In the genomic region with DNA sequence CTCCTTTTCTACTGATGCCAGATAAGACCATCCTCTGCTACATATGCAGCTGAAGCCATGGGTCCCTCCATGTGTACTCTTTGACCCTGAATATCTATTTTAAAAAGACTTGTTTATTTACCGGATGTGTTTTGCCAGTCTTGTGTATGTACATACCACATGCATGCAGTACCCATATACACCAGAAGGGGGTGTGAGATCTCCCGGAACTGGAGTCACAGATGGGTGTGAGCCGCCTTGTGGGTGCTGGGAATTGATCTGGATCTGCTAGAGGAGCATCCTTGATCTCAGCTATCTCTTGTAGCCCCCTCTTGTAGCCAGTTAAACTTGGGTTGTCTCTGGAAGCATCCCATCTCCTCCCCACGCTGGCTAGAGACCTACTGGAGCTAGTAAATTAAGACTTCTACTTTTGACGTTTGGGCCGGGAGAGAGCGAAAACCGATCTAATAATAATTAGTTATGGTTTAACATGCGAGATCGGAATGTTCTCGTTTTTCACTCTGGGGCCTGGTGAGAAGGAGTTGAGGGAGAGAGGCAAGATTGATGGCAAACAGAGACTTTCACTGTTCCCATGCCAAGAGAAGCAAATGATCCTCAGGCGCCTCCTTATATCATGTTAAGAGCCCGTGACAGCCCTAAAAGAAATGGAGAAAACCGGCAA, we compare ENCODE assay signal across 8 mouse cellular contexts.
DNase-seq lines count a peak whose midpoint lies in the region; ATAC-seq and TF ChIP-seq lines count a peak whose summit lies in the region.

No protein-coding gene starts in this region.

- TF ChIP-seq POLR2A in testis, adult 2 months (IDR thresholded peaks at IDR 0.05; ENCODE audit: control insufficient read depth, low read depth, low read length) = no peak

- DNase-seq in embryonic facial prominence, embryonic 11.5 days (ENCODE audit: low spot score) = peak; percentile 36
- DNase-seq in embryonic facial prominence, embryonic 10.5 days (ENCODE audit: low spot score) = no peak
- peak; percentile 25 for DNase-seq in ovary, postnatal 14 days (ENCODE audit: low spot score)
- DNase-seq in ovary, postnatal 10 days (ENCODE audit: low spot score) = no peak
- no peak for DNase-seq in T-cell, adult 2 months (ENCODE audit: low spot score)
- DNase-seq in thymus, postnatal 10 days (ENCODE audit: low spot score in 2 of 2) = no peak

- H3K36me3 ChIP-seq in embryonic facial prominence, embryonic 11.5 days (replicated peaks; ENCODE audit: control insufficient read depth, insufficient read depth, low read depth, low read length) = no peaks in the 10 kb centered on the region
- H3K36me3 ChIP-seq in embryonic facial prominence, embryonic 10.5 days (replicated peaks) = no peaks in the 10 kb centered on the region
- H3K36me3 ChIP-seq in limb, embryonic 12.5 days = no peaks in the 10 kb centered on the region
- H3K36me3 ChIP-seq in testis, adult 2 months (ENCODE audit: control insufficient read depth, insufficient read depth, low read length) = no peaks in the 10 kb centered on the region

- H3K27me3 ChIP-seq in embryonic facial prominence, embryonic 11.5 days (ENCODE audit: control insufficient read depth, insufficient read depth, low read length) = no peaks in the 10 kb centered on the region
- 0 out of 2 replicates have a peak, but pooled peaks cover 3% of the 10 kb centered on the region for H3K27me3 ChIP-seq in embryonic facial prominence, embryonic 10.5 days (replicated peaks; ENCODE audit: low read depth, poor library complexity, severe bottlenecking)
- H3K27me3 ChIP-seq in limb, embryonic 12.5 days = no peaks in the 10 kb centered on the region
- H3K27me3 ChIP-seq in testis, adult 2 months (ENCODE audit: control insufficient read depth, insufficient read depth, low read length) = no peaks in the 10 kb centered on the region

- no peaks in the 10 kb centered on the region; the same call in 1 of the 2 replicates for H3K9me3 ChIP-seq in embryonic facial prominence, embryonic 11.5 days (replicated peaks; ENCODE audit: control insufficient read depth, low read length)
- peaks cover 5% of the 10 kb centered on the region; the same call in 1 of the 2 replicates for H3K9me3 ChIP-seq in embryonic facial prominence, embryonic 10.5 days
- 0 out of 2 replicates have a peak, but pooled peaks cover 4% of the 10 kb centered on the region for H3K9me3 ChIP-seq in limb, embryonic 12.5 days

- no peak overlapping the region for H3K27ac ChIP-seq in embryonic facial prominence, embryonic 11.5 days (replicated peaks; ENCODE audit: low read depth, low read length)
- no peak overlapping the region; the same call in 1 of the 2 replicates for H3K27ac ChIP-seq in embryonic facial prominence, embryonic 10.5 days (replicated peaks)
- peak overlapping the region; percentile 43 for H3K27ac ChIP-seq in limb, embryonic 12.5 days
- no peak overlapping the region for H3K27ac ChIP-seq in testis, adult 2 months (ENCODE audit: control insufficient read depth, insufficient read depth, low read depth, low read length)

- no peaks in the 10 kb centered on the region for H3K4me1 ChIP-seq in embryonic facial prominence, embryonic 11.5 days (ENCODE audit: control insufficient read depth, insufficient read depth, low read length)
- peaks cover 25% of the 10 kb centered on the region for H3K4me1 ChIP-seq in embryonic facial prominence, embryonic 10.5 days
- H3K4me1 ChIP-seq in limb, embryonic 12.5 days (replicated peaks) = peaks cover 63% of the 10 kb centered on the region
- H3K4me1 ChIP-seq in testis, adult 2 months (ENCODE audit: control insufficient read depth, insufficient read depth, low read length) = no peaks in the 10 kb centered on the region

- no peak overlapping the region for H3K9ac ChIP-seq in embryonic facial prominence, embryonic 11.5 days (replicated peaks; ENCODE audit: low read length)
- H3K9ac ChIP-seq in limb, embryonic 12.5 days (replicated peaks) = no peak overlapping the region

- TF ChIP-seq CTCF in testis, adult 2 months (IDR thresholded peaks at IDR 0.05; ENCODE audit: control insufficient read depth, insufficient read depth, insufficient replicate concordance, low read depth, low read length) = peak; percentile 53; the same call in 1 of the 2 replicates

- H3K4me3 ChIP-seq in embryonic facial prominence, embryonic 11.5 days (ENCODE audit: low read depth, low read length) = no peak overlapping the region
- no peak overlapping the region for H3K4me3 ChIP-seq in embryonic facial prominence, embryonic 10.5 days
- no peak overlapping the region for H3K4me3 ChIP-seq in limb, embryonic 12.5 days (replicated peaks)
- H3K4me3 ChIP-seq in testis, adult 2 months (ENCODE audit: control insufficient read depth, low read depth, low read length) = no peak overlapping the region

- WGBS in embryonic facial prominence, embryonic 11.5 days = 75% methylated on average over 14 of the region's 14 CpGs
- 80% methylated on average over 14 of the region's 14 CpGs for WGBS in embryonic facial prominence, embryonic 10.5 days
- WGBS in limb, embryonic 12.5 days = 74% methylated on average over 14 of the region's 14 CpGs

- H3K4me2 ChIP-seq in embryonic facial prominence, embryonic 11.5 days (ENCODE audit: low read depth, low read length) = no peak overlapping the region
- H3K4me2 ChIP-seq in limb, embryonic 12.5 days = no peak overlapping the region

- peak; percentile 45; the same call in 1 of the 2 replicates for ATAC-seq in embryonic facial prominence, embryonic 11.5 days (replicated peaks; ENCODE audit: insufficient number of reproducible peaks, low FRiP score, low TSS enrichment, low read depth)
- ATAC-seq in limb, embryonic 12.5 days (ENCODE audit: insufficient number of reproducible peaks, insufficient read depth, low FRiP score, low TSS enrichment, low read depth) = no peak

Comparison
In these comparisons a context has a peak if more than half of its experiments do, and no peak if none do; other contexts are left out.
1. DNase-seq: peak in embryonic facial prominence, embryonic 11.5 days (single experiment) and ovary, postnatal 14 days (single experiment); none in embryonic facial prominence, embryonic 10.5 days (single experiment), ovary, postnatal 10 days (single experiment), T-cell, adult 2 months (single experiment) and thymus, postnatal 10 days (0 of 2).